In genomic region chr12:52622398-52622797, GRCm38 (mm10) we compare ENCODE assay signal across 18 mouse cellular contexts.
"Had no signal": no experiment of that assay in that cellular context is flagged by ENCODE, and none has a peak within 500 bp of the region (broad histone marks: within the 10 kb centered on the region; RNA-seq: fewer than 3 reads in every experiment).

No protein-coding gene starts in this region.

- H3K4me3 ChIP-seq: liver, embryonic 15.5 days; lung, embryonic 15.5 days; midbrain, embryonic 13.5 days; midbrain, embryonic 15.5 days; neural tube, embryonic 12.5 days; stomach, embryonic 15.5 days had no signal

- H3K9me3 ChIP-seq: liver, embryonic 15.5 days; lung, embryonic 15.5 days; midbrain, embryonic 13.5 days; midbrain, embryonic 15.5 days; neural tube, embryonic 12.5 days; stomach, embryonic 15.5 days had no signal

- H3K36me3 ChIP-seq: liver, embryonic 15.5 days; lung, embryonic 15.5 days; midbrain, embryonic 13.5 days; midbrain, embryonic 15.5 days; neural tube, embryonic 12.5 days; stomach, embryonic 15.5 days had no signal

- H3K27ac ChIP-seq: liver, embryonic 15.5 days; lung, embryonic 15.5 days; macrophage; midbrain, embryonic 13.5 days; midbrain, embryonic 15.5 days; neural tube, embryonic 12.5 days; stomach, embryonic 15.5 days; stomach, postnatal 0 days had no signal

- H3K4me2 ChIP-seq: liver, embryonic 15.5 days; lung, embryonic 15.5 days; midbrain, embryonic 11.5 days; midbrain, embryonic 13.5 days; midbrain, embryonic 15.5 days; neural tube, embryonic 12.5 days; stomach, embryonic 15.5 days had no signal

- ATAC-seq: liver, postnatal 0 days; lung, postnatal 0 days; midbrain, embryonic 13.5 days; midbrain, embryonic 15.5 days had no signal

- H3K27me3 ChIP-seq: liver, embryonic 15.5 days; lung, embryonic 15.5 days; midbrain, embryonic 13.5 days; midbrain, embryonic 15.5 days; neural tube, embryonic 12.5 days; stomach, embryonic 15.5 days had no signal

- H3K9ac ChIP-seq: liver, embryonic 15.5 days; liver, postnatal 0 days; lung, embryonic 15.5 days; midbrain, embryonic 13.5 days; midbrain, embryonic 15.5 days; neural tube, embryonic 12.5 days; stomach, embryonic 15.5 days had no signal

- H3K4me1 ChIP-seq: liver, embryonic 15.5 days; lung, embryonic 15.5 days; midbrain, embryonic 15.5 days; neural tube, embryonic 12.5 days; stomach, embryonic 15.5 days had no signal

- DNase-seq: liver, postnatal 0 days; lung, adult 2 months; lung, postnatal 14 days; lung, postnatal 36 days; retina, postnatal 1 day; right cerebral cortex, adult 18-20 months; thymus, adult 2 months; thymus, postnatal 36 days had no signal
